Mouse (Mus musculus): ENCODE measurements around the gene Mfsd7a.

DNA sequence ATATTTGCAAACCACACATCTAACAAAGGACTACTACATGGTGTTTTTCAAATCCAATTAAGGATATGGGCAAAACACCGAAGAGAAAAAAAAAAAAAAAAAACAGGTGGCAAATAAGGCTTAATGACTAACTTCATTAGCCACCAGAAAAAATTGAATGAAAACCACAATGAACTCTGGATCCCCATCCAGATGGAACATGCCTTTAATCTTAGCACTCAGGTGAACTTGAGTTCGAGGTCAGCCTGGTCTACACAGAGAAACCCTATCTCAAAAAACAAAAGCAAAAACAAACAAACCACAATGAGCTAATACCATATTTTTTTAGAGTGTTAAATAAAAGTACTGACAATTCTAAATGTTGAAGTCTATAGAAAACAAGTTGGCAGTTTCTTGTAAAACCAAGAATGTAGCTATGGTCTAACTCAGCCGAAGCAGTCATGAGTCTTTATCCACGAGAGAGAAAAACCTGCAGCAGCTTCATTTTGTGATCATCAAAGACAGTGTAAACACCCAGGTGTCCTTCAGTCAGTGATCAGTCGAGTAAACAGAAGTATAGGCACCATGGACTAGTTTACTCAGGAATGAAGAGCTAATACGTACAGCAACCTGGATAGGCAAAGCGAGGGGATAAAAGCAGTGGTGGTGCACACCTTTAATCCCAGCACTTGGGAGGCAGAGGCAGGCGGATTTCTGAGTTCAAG is 2.3 kb upstream of the Mfsd7a start:
- no peak for TF ChIP-seq CTCF (IDR thresholded peaks at IDR 0.05; ENCODE audit: extremely low read depth, insufficient read length, insufficient replicate concordance, low read depth, low read length)
- no peak for TF ChIP-seq POLR2A (IDR thresholded peaks at IDR 0.05; ENCODE audit: low read depth, low read length)

Measured in small intestine, adult 2 months (tissue).